Mouse (Mus musculus): ENCODE data around the gene Ccnd3. TPM values are rescaled to one million over a fixed set of nuclear protein-coding genes. Genes with fewer than 3 reads are reported as not detected.

Gene Ccnd3
- polyA plus RNA-seq, 1 experiment from 2014 or later, result 99.7 TPM

DNA sequence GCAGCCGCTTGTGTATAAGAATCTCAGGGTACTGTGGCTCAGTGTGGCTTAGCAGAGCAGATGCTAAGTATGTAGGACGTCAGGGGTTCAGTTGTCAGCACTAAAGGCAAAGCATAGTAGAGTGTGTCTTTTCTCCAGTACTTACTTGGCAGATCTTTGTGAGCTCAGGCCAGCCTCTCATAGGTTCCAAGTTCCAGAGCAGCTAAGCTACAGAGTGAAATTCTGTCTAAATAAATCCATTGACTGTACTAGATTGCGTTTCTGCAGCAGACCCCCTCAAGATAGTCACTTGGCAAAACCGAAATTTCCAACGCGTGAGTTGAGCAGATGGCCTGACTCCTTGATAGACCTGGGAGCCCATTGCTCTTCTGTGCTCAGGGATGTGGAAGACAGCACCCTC lies 20.1 kb downstream of the Ccnd3 start:
- TF ChIP-seq CTCF (IDR thresholded peaks at IDR 0.05), result no peak
- ATAC-seq, result no peak
- ChIA-PET POLR2A (no interaction called here), CTCF (no interaction called here)
- no peak for DNase-seq (ENCODE audit: low read depth, low spot score)
- H3K27me3 ChIP-seq, result no peaks in the 10 kb centered on the region
- in situ Hi-C loops (cut with MboI; ENCODE audit: low pct_unique_long_range_greater_than_20kb), result no loop called here

DNA sequence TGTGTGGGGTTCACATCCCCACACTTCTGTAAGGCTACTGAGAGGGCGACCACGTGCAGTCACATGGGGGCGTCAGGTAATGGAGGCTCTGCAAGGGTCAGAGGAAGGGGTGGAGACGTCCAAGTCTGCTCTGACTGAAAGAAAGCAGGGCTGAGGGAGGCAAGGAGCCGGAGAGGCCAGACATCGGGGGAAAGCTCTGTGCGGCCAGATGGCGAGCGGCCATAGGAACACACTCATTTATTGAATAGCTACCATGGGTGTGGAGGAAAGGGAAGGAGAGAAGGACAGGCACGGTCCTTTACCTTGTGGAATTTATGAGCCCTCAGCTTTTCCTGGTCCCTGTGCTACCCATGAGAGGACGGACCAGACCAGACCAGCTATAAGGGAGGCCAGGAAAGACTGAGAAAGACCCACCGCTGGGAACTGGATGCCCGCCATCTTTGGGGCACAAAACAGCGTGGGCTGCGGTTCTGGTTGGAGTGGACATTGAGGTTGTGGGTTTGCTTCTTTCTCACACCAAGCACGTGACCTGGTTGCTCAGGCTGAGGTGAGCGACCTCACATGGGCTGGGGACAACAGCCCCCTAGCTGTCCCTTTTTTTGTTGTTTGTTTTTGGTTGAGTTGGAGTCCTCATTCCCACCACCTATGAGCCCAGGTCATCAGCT lies 22.1 kb downstream of the Ccnd3 start:
- TF ChIP-seq CTCF (IDR thresholded peaks at IDR 0.05), result no peak
- POLR2A ChIA-PET, result interaction anchor here (0.7 to 1.1 kb wide), 2 partner anchors 11 to 46 kb away, joined by 3 read pairs; no protein-coding TSS in a partner anchor
- H3K27me3 ChIP-seq, result no peaks in the 10 kb centered on the region
- DNase-seq (ENCODE audit: low read depth, low spot score) (no peak), ATAC-seq (no peak)
- in situ Hi-C loops (cut with MboI; ENCODE audit: low pct_unique_long_range_greater_than_20kb), result no loop called here
- CTCF ChIA-PET, result interaction anchor here (1.9 kb wide), 1 partner anchor 16 kb away, joined by 6 read pairs; no protein-coding TSS in a partner anchor

DNA sequence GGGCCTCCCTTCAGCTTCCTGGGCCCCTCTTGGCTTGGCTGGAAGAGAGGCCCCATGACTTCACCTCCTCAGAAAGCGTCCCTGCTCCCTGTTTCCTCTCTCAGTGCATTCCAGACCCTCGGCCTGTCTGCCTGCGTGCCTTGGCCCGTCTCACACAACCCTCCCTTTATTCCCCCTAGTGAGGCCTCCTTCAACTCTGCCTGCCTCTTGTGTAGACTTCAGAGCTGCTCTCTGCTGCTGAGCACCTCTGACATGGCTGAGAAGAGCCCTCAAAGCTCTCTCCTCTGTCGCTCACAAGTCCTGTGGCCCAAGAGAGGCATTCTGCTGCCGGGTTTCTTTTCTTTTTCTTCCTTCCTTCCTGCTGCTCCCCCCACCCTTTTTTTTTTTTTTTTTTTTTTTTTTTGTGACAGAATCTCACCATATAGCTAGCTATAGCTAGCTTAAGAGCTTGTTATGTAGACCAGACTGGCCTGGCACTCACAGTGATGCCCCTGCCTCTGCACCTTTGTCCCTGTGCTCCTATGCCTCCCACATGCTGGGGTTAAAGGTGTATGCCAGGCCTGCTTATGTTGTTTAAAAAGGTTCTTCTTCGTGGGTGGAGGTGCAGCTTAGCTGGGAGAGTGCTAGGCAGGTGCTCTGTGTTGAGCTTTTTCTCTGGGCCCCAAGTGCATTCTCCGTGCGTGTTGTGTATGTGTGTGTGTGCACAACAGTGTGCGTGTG lies 22.9 kb downstream of the Ccnd3 start:
- in situ Hi-C loops (cut with MboI; ENCODE audit: low pct_unique_long_range_greater_than_20kb), result no loop called here
- no peaks in the 10 kb centered on the region for H3K27me3 ChIP-seq
- POLR2A ChIA-PET, result interaction anchor here (0.7 to 1.3 kb wide), 3 partner anchors 10 to 46 kb away, joined by 3 to 4 read pairs (median 3); no protein-coding TSS in a partner anchor
- no peak for ATAC-seq
- CTCF ChIA-PET, result interaction anchor here (0.9 to 1.9 kb wide), 3 partner anchors 8 to 22 kb away, joined by 3 to 6 read pairs (median 3); no protein-coding TSS in a partner anchor
- no peak for DNase-seq (ENCODE audit: low read depth, low spot score)
- no peak for TF ChIP-seq CTCF (IDR thresholded peaks at IDR 0.05)

DNA sequence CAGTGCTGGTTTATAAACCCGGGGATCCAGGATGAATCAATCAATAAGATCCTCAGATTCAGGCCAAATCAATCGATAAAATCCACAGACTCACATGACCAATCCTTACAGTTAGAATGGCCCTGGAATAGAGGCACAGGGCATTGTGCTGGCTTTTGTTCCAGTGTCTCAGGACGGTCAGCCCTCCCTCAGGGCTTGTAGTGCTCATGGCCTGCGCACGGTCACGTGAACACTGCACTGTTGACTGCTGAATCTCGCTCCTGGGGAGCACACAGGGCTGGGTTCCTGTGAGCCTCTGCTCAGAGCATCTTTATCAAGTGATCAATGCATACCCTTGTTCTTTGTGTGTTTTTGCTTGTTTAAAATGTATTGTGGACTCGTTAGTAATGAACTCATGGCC lies 24.1 kb downstream of the Ccnd3 start:
- in situ Hi-C loops (cut with MboI; ENCODE audit: low pct_unique_long_range_greater_than_20kb), result no loop called here
- H3K27me3 ChIP-seq, result no peaks in the 10 kb centered on the region
- ATAC-seq (no peak), DNase-seq (ENCODE audit: low read depth, low spot score) (no peak)
- ChIA-PET POLR2A (interaction anchor here (1.3 kb wide), 1 partner anchor 14 kb away, joined by 4 read pairs; no protein-coding TSS in a partner anchor), CTCF (interaction anchor here (1.4 kb wide), 1 partner anchor 9 kb away, joined by 3 read pairs; no protein-coding TSS in a partner anchor)
- no peak for TF ChIP-seq CTCF (IDR thresholded peaks at IDR 0.05)

DNA sequence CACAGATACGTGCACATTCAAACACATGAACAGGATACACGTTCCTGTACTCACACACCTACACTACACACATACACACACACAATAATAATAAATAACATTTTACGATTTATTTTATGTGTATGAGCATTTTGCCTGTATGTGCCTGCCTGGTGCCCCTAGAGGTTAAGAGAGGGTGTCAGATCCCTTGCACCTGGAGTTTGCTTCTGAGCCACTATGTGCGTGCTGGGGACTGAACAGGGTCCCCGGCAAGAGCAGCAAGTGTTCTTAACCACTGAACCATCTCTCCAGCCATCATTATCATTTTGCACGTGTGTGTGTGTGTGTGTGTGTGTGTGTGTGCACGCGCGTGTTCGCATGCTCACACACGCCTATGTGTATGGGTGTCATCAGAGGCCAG lies 24.7 kb downstream of the Ccnd3 start:
- no peak for ATAC-seq
- POLR2A ChIA-PET, result interaction anchor here (0.7 kb wide), 1 partner anchor 221 kb away, joined by 3 read pairs; no protein-coding TSS in a partner anchor
- no peak for TF ChIP-seq CTCF (IDR thresholded peaks at IDR 0.05)
- DNase-seq (ENCODE audit: low read depth, low spot score), result no peak
- H3K27me3 ChIP-seq, result no peaks in the 10 kb centered on the region
- CTCF ChIA-PET, result interaction anchor here (1.3 kb wide), 1 partner anchor 19 kb away, joined by 3 read pairs; no protein-coding TSS in a partner anchor
- in situ Hi-C loops (cut with MboI; ENCODE audit: low pct_unique_long_range_greater_than_20kb), result no loop called here

DNA sequence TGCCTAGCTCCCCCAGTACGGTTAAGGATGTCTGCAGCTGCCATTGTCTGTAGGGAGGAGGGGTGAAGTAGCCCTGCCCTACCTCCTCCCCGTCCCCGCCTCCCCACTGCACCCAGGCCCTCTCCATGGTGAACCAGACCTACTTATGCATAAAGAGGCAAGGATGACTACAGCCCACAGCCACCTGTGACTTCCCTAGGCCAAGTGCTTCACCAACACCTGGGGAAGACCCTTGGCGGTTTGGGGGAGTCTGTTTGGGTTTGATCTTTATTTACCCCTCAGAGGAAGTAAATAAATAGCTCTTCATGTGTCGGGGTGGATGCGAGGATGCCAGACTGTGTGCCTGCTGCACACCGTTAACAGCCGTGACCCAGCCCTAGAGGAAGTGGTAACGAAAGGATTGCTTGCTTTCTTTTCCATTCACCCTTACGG lies 26.6 kb downstream of the Ccnd3 start:
- no peak for TF ChIP-seq CTCF (IDR thresholded peaks at IDR 0.05)
- POLR2A ChIA-PET, result no interaction called here
- ATAC-seq (no peak), DNase-seq (ENCODE audit: low read depth, low spot score) (no peak)
- in situ Hi-C loops (cut with MboI; ENCODE audit: low pct_unique_long_range_greater_than_20kb), result no loop called here
- H3K27me3 ChIP-seq, result no peaks in the 10 kb centered on the region
- CTCF ChIA-PET, result no interaction called here

DNA sequence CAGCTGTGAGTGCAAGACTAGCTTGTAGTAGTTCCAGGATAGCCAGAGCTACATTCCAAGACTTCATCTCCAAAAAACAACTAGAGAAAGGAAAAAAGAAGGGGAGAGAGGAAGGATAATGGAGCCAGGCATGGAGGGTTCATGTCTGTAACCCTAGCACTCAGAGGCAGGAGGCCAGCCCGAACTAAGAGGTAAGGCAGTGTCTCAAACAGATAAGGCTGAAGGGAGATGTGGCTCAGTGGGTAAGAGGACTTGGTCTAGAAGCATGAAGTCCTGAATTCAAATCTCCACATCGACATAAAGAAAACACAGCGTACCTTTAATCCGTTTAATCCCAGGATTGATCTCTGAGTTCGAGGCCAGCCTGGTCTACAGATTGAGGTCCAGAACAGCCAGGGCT lies 27.5 kb downstream of the Ccnd3 start:
- DNase-seq (ENCODE audit: low read depth, low spot score), result no peak
- no peaks in the 10 kb centered on the region for H3K27me3 ChIP-seq
- no peak for TF ChIP-seq CTCF (IDR thresholded peaks at IDR 0.05)
- in situ Hi-C loops (cut with MboI; ENCODE audit: low pct_unique_long_range_greater_than_20kb), result no loop called here
- ChIA-PET CTCF (interaction anchor here (1.1 kb wide), 1 partner anchor 9 kb away, joined by 3 read pairs; no protein-coding TSS in a partner anchor), POLR2A (no interaction called here)
- no peak for ATAC-seq

DNA sequence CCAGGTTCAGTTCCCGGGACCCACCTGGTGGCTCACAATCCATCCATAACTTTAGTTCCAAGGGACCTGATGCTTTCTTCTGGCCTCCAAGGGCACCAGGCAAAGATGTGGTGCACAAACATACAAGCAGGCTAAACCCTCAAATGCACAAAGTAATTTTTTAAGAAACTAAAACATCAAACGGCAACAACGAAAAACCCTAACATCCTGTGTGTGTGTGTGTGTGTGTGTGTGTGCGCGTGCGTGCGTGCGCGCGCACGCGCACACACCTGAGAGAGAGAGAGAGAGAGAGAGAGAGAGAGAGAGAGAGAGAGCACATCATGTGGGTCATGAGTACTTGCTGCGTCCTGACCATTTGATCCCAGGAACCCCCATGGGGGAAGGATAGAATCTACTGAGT lies 28.8 kb downstream of the Ccnd3 start:
- ChIA-PET CTCF (no interaction called here), POLR2A (no interaction called here)
- TF ChIP-seq CTCF (IDR thresholded peaks at IDR 0.05), result no peak
- DNase-seq (ENCODE audit: low read depth, low spot score) (no peak), ATAC-seq (no peak)
- no peaks in the 10 kb centered on the region for H3K27me3 ChIP-seq
- in situ Hi-C loops (cut with MboI; ENCODE audit: low pct_unique_long_range_greater_than_20kb), result no loop called here

DNA sequence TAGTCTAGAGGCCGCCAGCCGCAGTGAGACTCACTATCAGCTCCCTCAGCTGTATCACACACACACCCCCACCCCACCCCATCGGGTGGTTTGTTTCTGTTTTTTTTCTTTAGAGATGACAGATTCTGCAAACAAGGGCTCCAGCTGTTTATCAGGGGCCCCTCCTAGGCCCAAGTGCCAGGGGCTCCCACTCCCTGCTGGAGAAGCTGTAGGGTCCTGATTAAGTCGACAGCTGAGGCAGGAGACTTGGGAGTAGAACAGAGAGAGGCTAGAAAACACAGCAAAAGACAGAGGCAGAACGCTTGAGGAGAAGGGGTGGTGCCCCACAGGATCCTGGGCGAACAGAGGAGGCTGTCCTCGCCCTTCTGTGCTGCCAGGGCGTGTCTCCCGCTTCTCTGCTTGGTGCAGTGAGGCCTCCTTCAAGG lies 31.0 kb downstream of the Ccnd3 start:
- no peak for TF ChIP-seq CTCF (IDR thresholded peaks at IDR 0.05)
- in situ Hi-C loops (cut with MboI; ENCODE audit: low pct_unique_long_range_greater_than_20kb), result no loop called here
- ATAC-seq, result no peak
- no peaks in the 10 kb centered on the region for H3K27me3 ChIP-seq
- DNase-seq (ENCODE audit: low read depth, low spot score), result no peak
- POLR2A ChIA-PET, result interaction anchor here (0.6 kb wide), 1 partner anchor 58 kb away, joined by 3 read pairs; no protein-coding TSS in a partner anchor
- CTCF ChIA-PET, result interaction anchor here (1.6 kb wide), 1 partner anchor 25 kb away, joined by 6 read pairs; no protein-coding TSS in a partner anchor

DNA sequence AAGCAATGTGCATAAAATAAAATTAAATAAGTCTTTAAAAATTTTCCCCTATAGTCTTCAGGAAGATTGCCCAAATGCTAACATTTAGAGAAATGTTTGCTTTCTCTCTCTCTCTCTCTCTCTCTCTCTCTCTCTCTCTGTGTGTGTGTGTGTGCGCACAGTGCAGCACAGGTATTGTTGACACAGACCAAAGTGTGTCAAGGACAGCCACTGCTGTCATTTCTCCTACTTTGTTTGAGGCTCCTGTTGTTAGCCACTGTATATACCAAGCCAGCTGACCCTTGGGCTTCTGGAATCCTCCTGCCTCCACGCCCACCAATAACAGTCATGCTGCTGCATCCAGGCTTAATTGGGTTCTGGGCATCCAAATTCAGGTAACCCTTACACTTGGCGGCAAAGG lies 33.2 kb downstream of the Ccnd3 start:
- ChIA-PET POLR2A (interaction anchor here (0.8 kb wide), 1 partner anchor 11 kb away, joined by 3 read pairs; no protein-coding TSS in a partner anchor), CTCF (no interaction called here)
- in situ Hi-C loops (cut with MboI; ENCODE audit: low pct_unique_long_range_greater_than_20kb), result no loop called here
- DNase-seq (ENCODE audit: low read depth, low spot score) (no peak), ATAC-seq (no peak)
- no peaks in the 10 kb centered on the region for H3K27me3 ChIP-seq
- TF ChIP-seq CTCF (IDR thresholded peaks at IDR 0.05), result no peak

DNA sequence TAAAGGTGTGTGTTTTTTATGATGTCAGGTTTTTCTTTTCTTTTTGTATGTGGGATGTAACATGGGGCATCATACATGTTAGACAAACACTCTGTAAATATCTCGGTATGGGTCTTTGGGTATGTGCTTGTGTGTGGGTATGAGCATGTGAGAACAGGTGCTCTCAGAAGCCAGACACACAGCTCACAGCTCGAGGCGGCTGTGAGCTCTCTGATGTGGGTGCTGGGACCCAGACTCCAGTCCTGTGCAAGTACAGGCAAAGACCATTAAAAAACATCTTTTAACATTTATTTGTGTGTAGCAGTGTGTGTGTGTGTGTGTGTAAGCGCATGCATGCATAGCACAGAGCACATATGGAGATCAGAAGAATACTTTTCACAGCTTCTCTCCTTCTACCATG lies 34.3 kb downstream of the Ccnd3 start:
- in situ Hi-C loops (cut with MboI; ENCODE audit: low pct_unique_long_range_greater_than_20kb), result no loop called here
- CTCF ChIA-PET, result interaction anchor here (1.3 kb wide), 1 partner anchor 9 kb away, joined by 4 read pairs; no protein-coding TSS in a partner anchor

More for the DNA sequence above, 34.3 kb downstream of the Ccnd3 start:
- H3K27me3 ChIP-seq, result no peaks in the 10 kb centered on the region
- no peak for DNase-seq (ENCODE audit: low read depth, low spot score)
- POLR2A ChIA-PET, result no interaction called here
- ATAC-seq, result no peak
- no peak for TF ChIP-seq CTCF (IDR thresholded peaks at IDR 0.05)

Data from Patski (cell line).